Mouse (Mus musculus): ENCODE results near the gene Acads. TPM values are rescaled to one million over a fixed set of nuclear protein-coding genes. Genes with fewer than 3 reads are reported as not detected.

The Acads gene
- polyA plus RNA-seq, 1 experiment from 2014 or later, result 141 TPM

DNA sequence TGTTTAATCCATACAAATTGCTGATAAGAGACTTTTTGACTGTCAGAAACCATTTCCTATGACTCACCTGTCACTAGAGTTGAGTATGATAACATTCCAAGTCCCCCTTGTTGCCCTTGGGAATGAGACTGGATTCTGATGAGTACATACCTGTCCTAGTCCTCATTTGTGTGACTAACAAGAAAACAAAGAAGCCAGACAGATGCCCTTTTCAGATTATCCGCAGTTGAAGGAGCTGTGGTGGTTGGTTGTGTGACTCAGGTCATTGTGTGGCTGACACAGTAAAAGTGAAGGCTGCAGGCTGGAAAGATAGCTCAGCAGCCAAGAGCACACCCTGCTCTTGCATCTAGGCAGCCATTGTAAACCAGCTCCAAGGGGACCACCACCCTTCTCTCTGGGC, 56.6 kb downstream of the Acads start:
- DNase-seq (ENCODE audit: low read depth, low spot score) (no peak), ATAC-seq (no peak)
- no peak for TF ChIP-seq CTCF (IDR thresholded peaks at IDR 0.05)
- CTCF ChIA-PET, result interaction anchor here (1.6 kb wide), 1 partner anchor 84 kb away, joined by 5 read pairs; no protein-coding TSS in a partner anchor
- in situ Hi-C loops (cut with MboI; ENCODE audit: low pct_unique_long_range_greater_than_20kb), result no loop called here
- POLR2A ChIA-PET, result interaction anchor here (0.7 kb wide), 1 partner anchor 21 kb away, joined by 3 read pairs; no protein-coding TSS in a partner anchor
- H3K27me3 ChIP-seq, result no peaks in the 10 kb centered on the region

DNA sequence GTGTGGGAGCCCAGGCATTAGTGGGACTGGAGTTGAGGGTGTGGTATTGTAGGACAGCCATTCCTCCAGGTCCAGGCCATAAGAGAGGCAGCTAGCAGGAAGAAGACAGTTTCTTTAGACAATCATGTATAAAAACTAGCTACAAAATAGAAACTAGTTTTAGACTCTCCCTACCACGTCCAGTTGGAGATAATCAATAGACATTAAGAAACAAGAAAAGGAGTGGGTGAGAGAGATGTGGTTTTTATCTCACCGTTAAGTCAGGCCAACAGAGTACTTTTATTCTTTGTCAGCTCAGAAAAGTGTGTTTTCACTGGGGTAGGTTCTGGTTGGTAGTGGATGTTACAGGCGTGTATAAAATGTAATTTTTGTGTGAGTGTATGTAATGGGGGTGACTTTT, 58.2 kb downstream of the Acads start:
- in situ Hi-C loops (cut with MboI; ENCODE audit: low pct_unique_long_range_greater_than_20kb), result no loop called here
- no peak for DNase-seq (ENCODE audit: low read depth, low spot score)
- TF ChIP-seq CTCF (IDR thresholded peaks at IDR 0.05), result no peak
- ATAC-seq, result no peak
- POLR2A ChIA-PET, result no interaction called here
- CTCF ChIA-PET, result interaction anchor here (0.9 kb wide), 1 partner anchor 25 kb away, joined by 3 read pairs; no protein-coding TSS in a partner anchor
- no peaks in the 10 kb centered on the region for H3K27me3 ChIP-seq

Other genes with a start within 250 kb of the Acads start
- gene Oasl2, start 222.4 kb downstream of the Acads start, polyA plus RNA-seq (2021), result 1.6 TPM
- gene Oasl1, start 196.1 kb downstream of the Acads start, polyA plus RNA-seq (2021), result 0.10 TPM
- gene 2210016L21Rik, start 177.2 kb downstream of the Acads start, polyA plus RNA-seq (2021), result 53.0 TPM
- 0.05 TPM for gene Hnf1a, start 148.3 kb downstream of the Acads start, polyA plus RNA-seq (2021)
- gene Sppl3, start 108.2 kb downstream of the Acads start, polyA plus RNA-seq (2021), result 71.9 TPM
- gene Gm10401, start 21.1 kb downstream of the Acads start, polyA plus RNA-seq (2021), result not detected
- 98.3 TPM for gene Unc119b, start 15.6 kb upstream of the Acads start, polyA plus RNA-seq (2021)
- gene Mlec, start 38.8 kb upstream of the Acads start, polyA plus RNA-seq (2021), result 294 TPM
- 0.05 TPM for gene Cabp1, start 75.0 kb upstream of the Acads start, polyA plus RNA-seq (2021)
- 123 TPM for gene Pop5, start 116.5 kb upstream of the Acads start, polyA plus RNA-seq (2021)
- gene Rnf10, start 153.6 kb upstream of the Acads start, polyA plus RNA-seq (2021), result 286 TPM
- gene Coq5, start 160.3 kb upstream of the Acads start, polyA plus RNA-seq (2021), result 49.9 TPM
- 704 TPM for gene Dynll1, start 181.7 kb upstream of the Acads start, polyA plus RNA-seq (2021)
- 137 TPM for gene Srsf9, start 207.8 kb upstream of the Acads start, polyA plus RNA-seq (2021)
- 23.5 TPM for gene Gatc, start 221.8 kb upstream of the Acads start, polyA plus RNA-seq (2021)
- gene Triap1, start 221.9 kb upstream of the Acads start, polyA plus RNA-seq (2021), result 46.1 TPM
- gene Cox6a1, start 229.6 kb upstream of the Acads start, polyA plus RNA-seq (2021), result 1,264 TPM

Data from Patski (cell line).